Mouse (Mus musculus) MEL (cell line): Measurements from ENCODE around the gene Cyp2c23.

Experiments
- EP300 ChIP-seq, 2 experiments: IDR thresholded peaks; 2 replicates each; pipeline ENCODE4 v1.6.1; 2011; ENCODE audit warnings: improper control_type of control experiment in 2 of 2, low read length in 2 of 2, low read depth in 1 of 2, mild to moderate bottlenecking in 1 of 2
- GATA1 ChIP-seq: IDR thresholded peaks from 2 replicates; pipeline ENCODE4 v1.6.1; 2011; ENCODE audit warnings: low read depth, low read length, improper control_type of control experiment
- MAFK ChIP-seq: IDR thresholded peaks from 2 replicates; pipeline ENCODE4 v1.6.1; 2011; ENCODE audit warnings: low read depth, mild to moderate bottlenecking, low read length, improper control_type of control experiment, borderline replicate concordance
- MAX ChIP-seq: IDR thresholded peaks from 2 replicates; pipeline ENCODE4 v1.6.1; 2011; ENCODE audit warnings: low read length, improper control_type of control experiment
- POLR2A ChIP-seq, 2 experiments: IDR thresholded peaks; 2 replicates each; pipeline ENCODE4 v1.6.1; 2011 to 2012; ENCODE audit warnings: low read length in 2 of 2, mild to moderate bottlenecking in 2 of 2, control low read depth in 1 of 2, improper control_type of control experiment in 1 of 2, low read depth in 1 of 2, moderate library complexity in 1 of 2; ENCODE audit not compliant: control insufficient read depth in 1 of 2, insufficient read depth in 1 of 2, poor library complexity in 1 of 2
- SMC3 ChIP-seq: IDR thresholded peaks from 2 replicates; pipeline ENCODE4 v1.6.1; 2011; ENCODE audit warnings: low read depth, low read length, improper control_type of control experiment
- UBTF ChIP-seq: IDR thresholded peaks from 2 replicates; pipeline ENCODE4 v1.6.1; 2012; ENCODE audit warnings: low read depth, mild to moderate bottlenecking, inconsistent platforms, low read length, improper control_type of control experiment, moderate library complexity, borderline replicate concordance; ENCODE audit not compliant: insufficient read depth
- USF1 ChIP-seq: IDR thresholded peaks from 2 replicates; pipeline ENCODE4 v1.6.1; 2014; ENCODE audit warnings: low read depth, mild to moderate bottlenecking, inconsistent platforms, low read length, improper control_type of control experiment, moderate library complexity
- ZKSCAN1 ChIP-seq: IDR thresholded peaks from 2 replicates; pipeline ENCODE4 v1.6.1; 2012; ENCODE audit warnings: low read depth, mild to moderate bottlenecking, inconsistent platforms, low read length, improper control_type of control experiment, moderate library complexity

GRCm38 (mm10) chr19:44024921-44025585 lies 4.0 kb downstream of the Cyp2c23 start:
- TF ChIP-seq GATA1 (no peak), USF1 (peak; percentile 86), MAX (peak; percentile 84), POLR2A (IDR thresholded peaks at IDR 0.05; ENCODE audit: control insufficient read depth in 1 of 2, insufficient read depth in 1 of 2, low read depth in 1 of 2, low read length in 2 of 2, poor library complexity in 1 of 2) (no peak), MAFK (no peak), ZKSCAN1 (no peak), EP300 (IDR thresholded peaks at IDR 0.05; ENCODE audit: low read depth in 1 of 2, low read length in 2 of 2) (no peak), SMC3 (no peak), UBTF (no peak)
